Mouse (Mus musculus): Measurements from ENCODE around the gene Rictor.

GRCm38 (mm10) chr15:6772265-6772664 lies 64.1 kb downstream of the Rictor start:
- TF ChIP-seq CTCF (IDR thresholded peaks at IDR 0.05) (no peak), EP300 (IDR thresholded peaks at IDR 0.05) (no peak)

Measured in lung, postnatal 0 days (tissue).